Mouse (Mus musculus) brain, embryonic 14.5 days (tissue): ENCODE results near the gene Mrps33. TPM values are rescaled to one million over a fixed set of nuclear protein-coding genes. Genes with fewer than 3 reads are reported as not detected.

Experiments
- DNase-seq: peaks from one replicate; pipeline ENCODE4 v3.0.0-alpha.2; 2011; ENCODE audit warnings: low read depth
- CTCF ChIP-seq: fragments of 200-500 bp; IDR thresholded peaks from 2 replicates; pipeline ENCODE4 v1.5.1; 2012; ENCODE audit warnings: inconsistent platforms, mild to moderate bottlenecking, moderate library complexity, borderline replicate concordance; ENCODE audit not compliant: insufficient read depth, insufficient read length; ENCODE audit errors: extremely low read depth
- POLR2A ChIP-seq: fragments of 200-500 bp; IDR thresholded peaks from 2 replicates; pipeline ENCODE4 v1.6.1; 2012; ENCODE audit warnings: mild to moderate bottlenecking, inconsistent platforms, borderline replicate concordance; ENCODE audit not compliant: poor library complexity, insufficient read depth, insufficient read length, severe bottlenecking; ENCODE audit errors: extremely low read depth
- polyA plus RNA-seq: library from polyadenylated mRNA; depleted of rRNA; stranded (reverse); fragments of >200 nt; gene quantifications from 2 replicates; pipeline ENCODE4 v1.2.3, GENCODE M21; 2012; rRNA removed

Gene Mrps33
- 249 and 331 TPM in 2 replicates for polyA plus RNA-seq

- TF ChIP-seq CTCF, result peak; percentile 97
- peak; percentile 64; the same call in 1 of the 2 replicates for TF ChIP-seq POLR2A
- peak; percentile 99 for DNase-seq
Observed at GRCm38 (mm10) chr6:39810612-39811116, at the start of gene Mrps33. Mrps33 (minus strand) TSS chr6:39810988.

- no peak for TF ChIP-seq POLR2A
- no peak for TF ChIP-seq CTCF
- DNase-seq, result no peak
Observed at GRCm38 (mm10) chr6:39849667-39850066, 38.9 kb upstream of the Mrps33 start.

- no peak for DNase-seq
- TF ChIP-seq CTCF (peak; percentile 38; the same call in 1 of the 2 replicates), POLR2A (no peak)
Observed at GRCm38 (mm10) chr6:39848766-39849165, 38.0 kb upstream of the Mrps33 start.

- no peak for DNase-seq
- no peak for TF ChIP-seq POLR2A
- no peak for TF ChIP-seq CTCF
Observed at GRCm38 (mm10) chr6:39847538-39847937, 36.8 kb upstream of the Mrps33 start.

- no peak for DNase-seq
- TF ChIP-seq POLR2A (no peak), CTCF (no peak)
Observed at GRCm38 (mm10) chr6:39843698-39844342, 33.0 kb upstream of the Mrps33 start.

GRCm38 (mm10) chr6:39828736-39829135 lies 17.9 kb upstream of the Mrps33 start:
- no peak for TF ChIP-seq POLR2A
- no peak for TF ChIP-seq CTCF
- DNase-seq, result no peak

GRCm38 (mm10) chr6:39821241-39821640 lies 10.5 kb upstream of the Mrps33 start:
- DNase-seq, result no peak
- TF ChIP-seq CTCF (no peak), POLR2A (no peak)

- DNase-seq, result no peak
- no peak for TF ChIP-seq CTCF
- no peak for TF ChIP-seq POLR2A
Observed at GRCm38 (mm10) chr6:39818922-39819321, 8.1 kb upstream of the Mrps33 start.

GRCm38 (mm10) chr6:39808511-39808910 lies 2.3 kb downstream of the Mrps33 start:
- TF ChIP-seq POLR2A, result no peak
- no peak for TF ChIP-seq CTCF
- no peak for DNase-seq

- no peak for DNase-seq
- TF ChIP-seq POLR2A (no peak), CTCF (no peak)
Observed at GRCm38 (mm10) chr6:39807050-39807560, 3.7 kb downstream of the Mrps33 start.

- no peak for TF ChIP-seq POLR2A
- TF ChIP-seq CTCF, result peak; percentile 15; the same call in 1 of the 2 replicates
Observed at GRCm38 (mm10) chr6:39806336-39806735, 4.5 kb downstream of the Mrps33 start.

GRCm38 (mm10) chr6:39805916-39806315 lies 4.9 kb downstream of the Mrps33 start:
- TF ChIP-seq CTCF, result no peak
- TF ChIP-seq POLR2A, result no peak
- DNase-seq, result peak; percentile 85

More at GRCm38 (mm10) chr6:39806336-39806735, 4.5 kb downstream of the Mrps33 start:
- DNase-seq, result peak; percentile 47

- TF ChIP-seq CTCF (no peak), POLR2A (no peak)
- no peak for DNase-seq
Observed at GRCm38 (mm10) chr6:39800977-39801376, 9.8 kb downstream of the Mrps33 start.
